Comparison of ENCODE assay signal across 1 mouse cellular context in genomic region chr19:56821798-56822447, GRCm38 (mm10).
TF ChIP-seq lines count a peak whose summit lies in the region.

TSS of gene Ccdc186 (minus strand) at chr19:56822190.

TF ChIP-seq in CH12.LX, 34 proteins besides CTCF, POLR2A, EP300 and RAD21 (continued from another document):
- TF ChIP-seq MXI1 (IDR thresholded peaks at IDR 0.05; ENCODE audit: low read depth, low read length) (peak; percentile 60), RCOR1 (conservative IDR thresholded peaks at IDR 0.05; ENCODE audit: low read depth, low read length) (no peak), CHD2 (IDR thresholded peaks at IDR 0.05; ENCODE audit: low read length) (peak; percentile 25; the same call in 1 of the 2 replicates), IRF4 (IDR thresholded peaks at IDR 0.05; ENCODE audit: low read depth, low read length) (no peak; the same call in 1 of the 2 replicates), MAFK (IDR thresholded peaks at IDR 0.05; ENCODE audit: insufficient replicate concordance, low read length) (no peak), ZMIZ1 (IDR thresholded peaks at IDR 0.05; ENCODE audit: low read depth, low read length) (peak; percentile 46; the same call in 1 of the 2 replicates), CHD1 (IDR thresholded peaks at IDR 0.05; ENCODE audit: low read depth, low read length) (no peak), GABPA (IDR thresholded peaks at IDR 0.05; ENCODE audit: insufficient replicate concordance, low read depth, low read length) (no peak), MAX (IDR thresholded peaks at IDR 0.05; ENCODE audit: low read length) (0 out of 2 replicates have a peak, but pooled peaks have one; percentile 52), MEF2A (IDR thresholded peaks at IDR 0.05; ENCODE audit: borderline replicate concordance, low read depth, low read length) (no peak), ETS1 (conservative IDR thresholded peaks at IDR 0.05; ENCODE audit: low read depth, low read length) (no peak), HCFC1 (IDR thresholded peaks at IDR 0.05; ENCODE audit: low read depth, low read length) (peak; percentile 53), TCF12 (IDR thresholded peaks at IDR 0.05; ENCODE audit: low read depth, low read length) (peak; percentile 46; the same call in 1 of the 2 replicates), ELF1 (IDR thresholded peaks at IDR 0.05; ENCODE audit: low read depth, low read length) (peak; percentile 31; the same call in 1 of the 2 replicates), KAT2A (IDR thresholded peaks at IDR 0.05; ENCODE audit: insufficient replicate concordance, low read length) (no peak), USF2 (conservative IDR thresholded peaks at IDR 0.05; ENCODE audit: low read depth, low read length) (no peak; the same call in 1 of the 2 replicates), POLR2AphosphoS2 (IDR thresholded peaks at IDR 0.05; ENCODE audit: low read depth, low read length) (0 out of 2 replicates have a peak, but pooled peaks have one; percentile 29), NELFE (IDR thresholded peaks at IDR 0.05; ENCODE audit: low read depth, low read length) (peak; percentile 72), TBP (conservative IDR thresholded peaks at IDR 0.05; ENCODE audit: low read depth, low read length) (peak; percentile 67), UBTF (IDR thresholded peaks at IDR 0.05; ENCODE audit: low read depth, low read length) (peak; percentile 30; the same call in 1 of the 2 replicates), E2F4 (IDR thresholded peaks at IDR 0.05; ENCODE audit: insufficient replicate concordance, low read depth, low read length) (no peak), JUND (conservative IDR thresholded peaks at IDR 0.05; ENCODE audit: low read depth, low read length) (no peak), MAZ (IDR thresholded peaks at IDR 0.05; ENCODE audit: low read depth, low read length) (no peak)
